In genomic region chr8:81463762-81464161, GRCm38 (mm10) we compare ENCODE assay signal across 28 mouse cellular contexts.
"Had no signal": no experiment of that assay in that cellular context is flagged by ENCODE, and none has a peak within 500 bp of the region (broad histone marks: within the 10 kb centered on the region; RNA-seq: fewer than 3 reads in every experiment).

No protein-coding gene starts in this region.

- H3K27me3 ChIP-seq: embryonic facial prominence, embryonic 12.5 days; embryonic facial prominence, embryonic 13.5 days; embryonic facial prominence, embryonic 15.5 days; forebrain, embryonic 12.5 days; forebrain, embryonic 13.5 days; forebrain, embryonic 15.5 days had no signal

- H3K4me2 ChIP-seq: embryonic facial prominence, embryonic 12.5 days; embryonic facial prominence, embryonic 13.5 days; embryonic facial prominence, embryonic 15.5 days; forebrain, embryonic 12.5 days; forebrain, embryonic 13.5 days; forebrain, embryonic 15.5 days had no signal

- H3K36me3 ChIP-seq: embryonic facial prominence, embryonic 10.5 days; embryonic facial prominence, embryonic 12.5 days; embryonic facial prominence, embryonic 13.5 days; embryonic facial prominence, embryonic 15.5 days; forebrain, embryonic 10.5 days; forebrain, embryonic 12.5 days; forebrain, embryonic 15.5 days had no signal

- ATAC-seq: forebrain, embryonic 13.5 days; forebrain, embryonic 14.5 days; forebrain, embryonic 15.5 days; forebrain, embryonic 16.5 days; forebrain, postnatal 0 days had no signal

- H3K27ac ChIP-seq: embryonic facial prominence, embryonic 10.5 days; embryonic facial prominence, embryonic 12.5 days; embryonic facial prominence, embryonic 13.5 days; embryonic facial prominence, embryonic 15.5 days; forebrain, embryonic 10.5 days; forebrain, embryonic 12.5 days; forebrain, embryonic 13.5 days; forebrain, embryonic 15.5 days; gastrocnemius, adult 2 months; heart, adult 2 months had no signal

- H3K9me3 ChIP-seq: embryonic facial prominence, embryonic 10.5 days; embryonic facial prominence, embryonic 12.5 days; embryonic facial prominence, embryonic 13.5 days; embryonic facial prominence, embryonic 15.5 days; forebrain, embryonic 10.5 days; forebrain, embryonic 12.5 days; forebrain, embryonic 13.5 days; forebrain, embryonic 15.5 days had no signal

- H3K4me3 ChIP-seq: embryonic facial prominence, embryonic 10.5 days; embryonic facial prominence, embryonic 12.5 days; embryonic facial prominence, embryonic 13.5 days; embryonic facial prominence, embryonic 15.5 days; erythroblast, embryonic 14.5 days; forebrain, embryonic 10.5 days; forebrain, embryonic 12.5 days; forebrain, embryonic 13.5 days; forebrain, embryonic 15.5 days; gastrocnemius, adult 2 months; heart, adult 2 months had no signal

- H3K4me1 ChIP-seq: embryonic facial prominence, embryonic 10.5 days; embryonic facial prominence, embryonic 12.5 days; embryonic facial prominence, embryonic 13.5 days; embryonic facial prominence, embryonic 15.5 days; forebrain, embryonic 10.5 days; forebrain, embryonic 12.5 days; forebrain, embryonic 13.5 days; forebrain, embryonic 15.5 days had no signal

- DNase-seq: cerebellum, adult 8-10 months; cerebellum, adult 9-10 months; cerebellum, adult 9-11 months; cerebellum, postnatal 10 days; cerebellum, postnatal 14 days; cerebellum, postnatal 25 days; cerebellum, postnatal 36 days; embryo, embryonic 11 days; forebrain, postnatal 0 days; gastrocnemius, adult 2 months; gastrocnemius, postnatal 10 days; gastrocnemius, postnatal 14 days; gastrocnemius, postnatal 25 days; gastrocnemius, postnatal 36 days; heart, adult 11 months; heart, adult 18-20 months; heart, adult 2 months had no signal

- H3K9ac ChIP-seq: embryonic facial prominence, embryonic 12.5 days; embryonic facial prominence, embryonic 13.5 days; embryonic facial prominence, embryonic 15.5 days; forebrain, embryonic 12.5 days; forebrain, embryonic 13.5 days; forebrain, embryonic 15.5 days; forebrain, postnatal 0 days had no signal
